Comparison of ENCODE assay signal across 12 mouse cellular contexts in genomic region chr5:25296830-25297229, GRCm38 (mm10).
DNase-seq lines count a peak whose midpoint lies in the region; ATAC-seq and TF ChIP-seq lines count a peak whose summit lies in the region.
"Had no signal": no experiment of that assay in that cellular context is flagged by ENCODE, and none has a peak within 500 bp of the region (broad histone marks: within the 10 kb centered on the region; RNA-seq: fewer than 3 reads in every experiment).

No protein-coding gene starts in this region.

- 0 out of 2 replicates have a peak, but pooled peaks have one; percentile 24 for TF ChIP-seq EP300 in liver, embryonic 14.5 days (IDR thresholded peaks at IDR 0.05; ENCODE audit: low read depth)

- no peak overlapping the region for H3K9ac ChIP-seq in midbrain, embryonic 11.5 days (ENCODE audit: low read length)
- H3K9ac ChIP-seq in midbrain, embryonic 15.5 days = no peak overlapping the region
- H3K9ac ChIP-seq in liver, embryonic 14.5 days (replicated peaks) = no peak overlapping the region

- WGBS in midbrain, embryonic 11.5 days = 71% methylated on average over 3 of the region's 3 CpGs
- WGBS in midbrain, embryonic 15.5 days = 44% methylated on average over 3 of the region's 3 CpGs
- 51% methylated on average over 3 of the region's 3 CpGs for WGBS in liver, embryonic 14.5 days (ENCODE audit: insufficient replicate concordance)

- H3K9me3 ChIP-seq in midbrain, embryonic 11.5 days (ENCODE audit: control insufficient read depth, low read length) = no peaks in the 10 kb centered on the region
- no peaks in the 10 kb centered on the region for H3K9me3 ChIP-seq in midbrain, embryonic 15.5 days
- H3K9me3 ChIP-seq in liver, embryonic 14.5 days (ENCODE audit: control insufficient read depth, low read length) = no peaks in the 10 kb centered on the region
- H3K9me3 ChIP-seq: forebrain, embryonic 10.5 days had no signal

- no peak for TF ChIP-seq POLR2A in brain, embryonic 14.5 days (IDR thresholded peaks at IDR 0.05; ENCODE audit: borderline replicate concordance, extremely low read depth, insufficient read depth, insufficient read length, poor library complexity, severe bottlenecking)

- H3K4me3 ChIP-seq in midbrain, embryonic 11.5 days (ENCODE audit: low read depth, low read length) = no peak overlapping the region
- H3K4me3 ChIP-seq in midbrain, embryonic 15.5 days = no peak overlapping the region
- H3K4me3 ChIP-seq in liver, embryonic 14.5 days (ENCODE audit: insufficient read depth in 1 of 2, low read depth in 2 of 2, low read length in 2 of 2) = no peak overlapping the region
- H3K4me3 ChIP-seq: forebrain, embryonic 10.5 days had no signal

- peak; percentile 51 for DNase-seq in adrenal gland, adult 2 months
- no peak for DNase-seq in adrenal gland, postnatal 4 days (ENCODE audit: low spot score in 2 of 2)
- no peak for DNase-seq in midbrain, embryonic 11.5 days (ENCODE audit: low spot score, missing footprints)
- peak; percentile 34 for DNase-seq in brain, embryonic 14.5 days (ENCODE audit: low read depth)
- no peak for DNase-seq in liver, embryonic 14.5 days (ENCODE audit: low read depth in 3 of 3, low spot score in 3 of 3)
- no peak for DNase-seq in kidney, postnatal 36 days
- no peak for DNase-seq in ovary, postnatal 10 days (ENCODE audit: low spot score)
- DNase-seq: cerebellum, adult 9-10 months; thymus, postnatal 4 days had no signal

- H3K27ac ChIP-seq in midbrain, embryonic 11.5 days (ENCODE audit: low read depth, low read length) = no peak overlapping the region
- H3K27ac ChIP-seq in midbrain, embryonic 15.5 days = no peak overlapping the region
- H3K27ac ChIP-seq in liver, embryonic 14.5 days = no peak overlapping the region
- H3K27ac ChIP-seq: forebrain, embryonic 10.5 days; kidney, postnatal 0 days had no signal

- no peaks in the 10 kb centered on the region for H3K4me1 ChIP-seq in midbrain, embryonic 11.5 days (ENCODE audit: control insufficient read depth, insufficient read depth, low read length)
- H3K4me1 ChIP-seq in midbrain, embryonic 15.5 days = 0 out of 2 replicates have a peak, but pooled peaks cover 6% of the 10 kb centered on the region
- H3K4me1 ChIP-seq in liver, embryonic 14.5 days (replicated peaks; ENCODE audit: control insufficient read depth in 2 of 2, insufficient read depth in 2 of 2, low read length in 1 of 2) = no peaks in the 10 kb centered on the region
- H3K4me1 ChIP-seq: forebrain, embryonic 10.5 days had no signal

- H3K4me2 ChIP-seq in midbrain, embryonic 11.5 days = no peak overlapping the region
- H3K4me2 ChIP-seq in midbrain, embryonic 15.5 days = no peak overlapping the region
- no peak overlapping the region for H3K4me2 ChIP-seq in liver, embryonic 14.5 days (ENCODE audit: low read depth)

- peaks cover 18% of the 10 kb centered on the region for H3K36me3 ChIP-seq in midbrain, embryonic 11.5 days (ENCODE audit: control insufficient read depth, insufficient read depth, low read length)
- peaks cover 18% of the 10 kb centered on the region for H3K36me3 ChIP-seq in midbrain, embryonic 15.5 days (replicated peaks)
- peaks cover 22% of the 10 kb centered on the region for H3K36me3 ChIP-seq in liver, embryonic 14.5 days (replicated peaks; ENCODE audit: control insufficient read depth, insufficient read depth, low read depth)

- no peak for TF ChIP-seq CTCF in brain, embryonic 14.5 days (IDR thresholded peaks at IDR 0.05; ENCODE audit: borderline replicate concordance, extremely low read depth, insufficient read depth, insufficient read length)
- TF ChIP-seq CTCF in liver, embryonic 14.5 days (IDR thresholded peaks at IDR 0.05; ENCODE audit: low read depth) = no peak

- ATAC-seq in midbrain, embryonic 11.5 days (ENCODE audit: low FRiP score) = peak; percentile 40; the same call in 1 of the 2 replicates
- ATAC-seq in midbrain, embryonic 15.5 days (replicated peaks) = no peak
- ATAC-seq in liver, embryonic 14.5 days (ENCODE audit: insufficient read depth) = no peak

- H3K27me3 ChIP-seq in midbrain, embryonic 11.5 days (ENCODE audit: control insufficient read depth, insufficient read depth, low read length) = no peaks in the 10 kb centered on the region
- no peaks in the 10 kb centered on the region for H3K27me3 ChIP-seq in midbrain, embryonic 15.5 days (replicated peaks)
- H3K27me3 ChIP-seq in liver, embryonic 14.5 days (ENCODE audit: control insufficient read depth, insufficient read depth, low read length) = no peaks in the 10 kb centered on the region

Comparison
In these comparisons a context has a peak if more than half of its experiments do, and no peak if none do; other contexts are left out.
1. DNase-seq: peak in adrenal gland, adult 2 months (single experiment) and brain, embryonic 14.5 days (single experiment); none in adrenal gland, postnatal 4 days (0 of 2), midbrain, embryonic 11.5 days (single experiment), liver, embryonic 14.5 days (0 of 3), kidney, postnatal 36 days (0 of 2) and ovary, postnatal 10 days (single experiment).